Mouse (Mus musculus): ENCODE data around the gene Fkbp8.

DNA sequence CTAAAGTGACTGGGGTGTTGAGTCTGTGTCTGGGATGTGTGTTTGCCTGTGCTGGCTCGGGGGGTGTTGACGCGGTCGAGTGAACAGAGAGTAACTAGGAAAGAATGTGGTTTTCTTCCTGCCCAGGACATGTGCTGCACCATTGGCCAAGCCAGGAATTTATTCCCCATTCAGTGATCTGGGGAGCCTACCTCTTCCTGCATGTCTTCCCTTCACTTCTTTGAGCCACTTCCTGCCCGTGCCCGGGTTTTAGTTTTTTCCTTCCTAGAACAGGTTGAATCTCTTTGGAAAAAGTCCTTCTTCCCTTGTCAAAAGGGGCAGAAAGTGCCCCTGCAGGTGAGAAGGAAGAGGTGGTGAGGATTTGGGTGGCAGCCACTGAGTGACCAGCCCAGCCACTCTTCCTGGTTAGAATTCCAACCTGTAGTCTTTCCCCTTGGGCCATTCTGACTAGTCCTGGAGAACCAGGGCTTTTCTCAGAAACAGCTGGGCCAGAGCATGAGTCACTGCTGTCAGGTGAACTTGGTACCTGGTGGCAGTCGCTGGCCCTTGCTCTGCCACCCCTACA lies 13.1 kb downstream of the Fkbp8 start:
- TF ChIP-seq CTCF (IDR thresholded peaks at IDR 0.05; ENCODE audit: low read depth): no peak
- TF ChIP-seq EP300 (IDR thresholded peaks at IDR 0.05; ENCODE audit: low read depth): no peak
